Mouse (Mus musculus) midbrain, embryonic 13.5 days (tissue): ENCODE results near the gene Triobp. TPM values are rescaled to one million over a fixed set of nuclear protein-coding genes. Genes with fewer than 3 reads are reported as not detected.
"Not testable (repeated sequence)": the region's sequence is repeated elsewhere in the genome, so short reads cannot be mapped to it uniquely, and the experiment has no call there.

Source experiments
- ATAC-seq: fragments of 200-750 bp; cut with Nextera tagmentation; 2 replicates; pipeline ENCODE4 v1.8.0; 2017; ENCODE audit warnings: mild to moderate bottlenecking, moderate TSS enrichment, moderate library complexity
- H3K27ac ChIP-seq: fragments of 300-500 bp; sonication (generic); 2 replicates; pipeline ENCODE4 v1.5.1; 2015; ENCODE audit warnings: inconsistent platforms, mild to moderate bottlenecking, moderate library complexity
- H3K27me3 ChIP-seq: fragments of 300-500 bp; sonication (generic); 2 replicates; pipeline ENCODE4 v1.6.1; 2015; ENCODE audit warnings: mild to moderate bottlenecking, inconsistent platforms
- H3K36me3 ChIP-seq: fragments of 300-500 bp; sonication (generic); 2 replicates; pipeline ENCODE4 v1.6.1; 2015; ENCODE audit warnings: mild to moderate bottlenecking, inconsistent platforms
- H3K4me1 ChIP-seq: fragments of 300-500 bp; sonication (generic); replicated peaks from 2 replicates; pipeline ENCODE4 v1.6.1; 2015; ENCODE audit warnings: inconsistent platforms
- H3K4me2 ChIP-seq: fragments of 300-500 bp; sonication (generic); replicated peaks from 2 replicates; pipeline ENCODE4 v1.6.1; 2015; ENCODE audit warnings: moderate library complexity, mild to moderate bottlenecking, inconsistent platforms
- H3K4me3 ChIP-seq: fragments of 300-500 bp; sonication (generic); replicated peaks from 2 replicates; pipeline ENCODE4 v1.5.1; 2015; ENCODE audit warnings: mild to moderate bottlenecking, inconsistent platforms
- H3K9ac ChIP-seq: fragments of 300-500 bp; sonication (generic); replicated peaks from 2 replicates; pipeline ENCODE4 v1.6.1; 2015; ENCODE audit warnings: mild to moderate bottlenecking, inconsistent platforms
- H3K9me3 ChIP-seq: fragments of 300-500 bp; sonication (generic); 2 replicates; pipeline ENCODE4 v1.6.1; 2016; ENCODE audit warnings: mild to moderate bottlenecking, inconsistent platforms
- WGBS: fragments of 180-500 bp; shearing (Covaris S2); methylation state at CpG from one replicate; pipeline ENCODE4 v1.1.7; 2015; 5-methylcytosine and 5-hydroxymethylcytosine counted together
- polyA plus RNA-seq: library from polyadenylated mRNA; unstranded; fragments of >200 nt; fragmentation: Nextera tagmentation; extraction: Ambion mirVana; gene quantifications from 2 replicates; pipeline ENCODE4 v1.2.1, GENCODE M21; 2015

Triobp gene
- polyA plus RNA-seq, 1 experiment from 2014 or later: 42.6 TPM

DNA sequence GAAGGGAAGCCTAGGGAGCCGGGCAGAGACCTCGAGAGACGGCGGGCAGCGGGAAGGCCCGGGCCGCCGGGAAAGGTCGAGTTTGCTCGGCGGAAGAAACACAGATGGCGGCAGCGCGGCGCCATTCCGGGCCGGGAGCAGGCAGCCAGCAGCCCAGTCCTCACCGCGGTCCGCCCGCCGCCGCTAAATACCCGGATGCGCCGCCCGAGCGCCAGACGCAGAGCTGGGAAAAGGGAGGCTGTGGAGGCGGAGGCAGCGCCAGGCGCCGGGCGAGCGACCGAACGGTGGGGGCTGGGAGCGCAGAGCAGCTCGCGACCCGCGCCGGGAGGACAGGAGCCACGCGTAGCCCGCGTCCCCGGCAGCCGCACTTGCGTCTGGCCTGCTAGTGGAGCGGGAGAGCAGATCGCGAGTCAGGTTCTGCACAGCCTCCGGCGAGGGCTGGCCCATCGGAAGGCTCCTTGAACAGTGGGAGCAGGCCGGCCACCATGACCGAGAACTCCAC, 80.8 kb downstream of the Triobp start, which contains the start of gene H1f0:
Gene H1f0 (plus strand): TSS at position 214 of the 502 bp plus-strand sequence.
- peak within 1 kb of the TSS; percentile 60 for H3K4me3 ChIP-seq
- ATAC-seq: peak; percentile 80
- H3K9ac ChIP-seq: peak within 1 kb of the TSS; percentile 99
- peak within 1 kb of the TSS; percentile 96 for H3K27ac ChIP-seq
- no peaks in the 10 kb centered on the region for H3K36me3 ChIP-seq
- 1% methylated on average over 58 of the region's 58 CpGs for WGBS
- H3K9me3 ChIP-seq: no peaks in the 10 kb centered on the region
- peaks cover 62% of the 10 kb centered on the region for H3K4me1 ChIP-seq
- peaks cover 8% of the 10 kb centered on the region; the same call in 1 of the 2 replicates for H3K27me3 ChIP-seq
- H3K4me2 ChIP-seq: peak within 1 kb of the TSS; percentile 99

DNA sequence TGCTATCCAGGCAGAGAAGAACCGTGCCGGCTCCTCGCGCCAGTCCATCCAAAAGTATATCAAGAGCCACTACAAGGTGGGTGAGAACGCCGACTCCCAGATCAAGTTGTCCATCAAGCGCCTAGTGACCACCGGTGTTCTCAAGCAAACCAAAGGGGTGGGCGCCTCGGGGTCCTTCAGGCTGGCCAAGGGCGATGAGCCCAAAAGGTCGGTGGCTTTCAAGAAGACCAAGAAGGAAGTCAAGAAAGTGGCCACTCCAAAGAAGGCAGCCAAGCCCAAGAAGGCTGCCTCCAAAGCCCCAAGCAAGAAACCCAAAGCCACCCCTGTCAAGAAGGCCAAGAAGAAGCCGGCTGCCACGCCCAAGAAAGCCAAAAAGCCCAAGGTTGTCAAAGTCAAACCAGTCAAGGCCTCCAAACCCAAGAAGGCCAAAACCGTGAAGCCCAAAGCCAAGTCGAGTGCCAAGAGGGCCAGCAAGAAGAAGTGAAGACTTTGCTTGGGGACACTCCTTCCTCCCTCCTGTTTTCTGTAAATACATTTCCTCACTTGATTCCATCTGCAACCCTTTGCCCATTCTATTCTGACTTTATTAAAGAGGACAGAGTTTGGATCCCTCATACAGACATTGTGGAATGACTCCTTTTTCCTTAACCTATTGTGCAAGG, 81.4 kb downstream of the Triobp start:
- Histone ChIP-seq H3K4me1 (peaks cover 62% of the 10 kb centered on the region), H3K36me3 (no peaks in the 10 kb centered on the region), H3K27ac (peak overlapping the region; percentile 96), H3K27me3 (peaks cover 6% of the 10 kb centered on the region; the same call in 1 of the 2 replicates), H3K9me3 (no peaks in the 10 kb centered on the region), H3K4me3 (peak overlapping the region; percentile 60), H3K4me2 (peak overlapping the region; percentile 99), H3K9ac (peak overlapping the region; percentile 99)
- no peak for ATAC-seq
- WGBS: 23% methylated on average over 16 of the region's 16 CpGs

DNA sequence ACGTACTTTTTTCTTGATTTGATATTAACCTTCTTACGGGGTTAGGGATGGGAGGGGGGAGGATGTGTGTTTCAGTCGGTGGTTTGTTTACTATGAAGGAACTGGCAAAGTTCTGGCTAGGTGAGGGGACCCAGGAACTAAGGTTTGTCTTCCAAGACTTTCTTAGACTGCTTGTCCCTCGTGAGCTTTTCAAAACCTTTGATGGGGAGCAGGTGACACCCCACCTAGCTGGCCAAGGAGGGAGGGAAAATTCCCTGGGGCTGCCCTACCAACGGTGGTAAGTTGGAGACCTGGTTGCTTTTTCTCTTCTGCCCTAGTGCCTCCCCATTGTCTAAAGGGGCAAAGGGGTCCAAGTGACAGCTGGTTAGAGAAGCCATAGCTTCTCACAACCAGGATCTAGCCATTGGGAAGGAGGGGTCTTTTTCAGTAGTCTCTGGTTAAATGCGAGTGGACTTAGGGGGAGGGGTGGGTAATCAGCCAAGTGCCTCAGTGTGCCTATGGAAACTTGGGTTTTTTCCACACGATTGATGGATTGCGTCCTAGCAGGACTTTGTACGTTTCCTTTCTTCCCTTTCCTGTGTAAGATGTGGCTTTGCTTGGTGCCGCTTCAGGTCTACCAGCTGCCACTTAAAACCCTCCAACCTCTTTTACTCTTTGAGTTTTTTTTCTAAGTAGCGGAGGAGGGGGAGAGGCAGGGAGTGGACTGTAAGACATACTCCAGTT, 82.2 kb downstream of the Triobp start:
- Histone ChIP-seq H3K9me3 (no peaks in the 10 kb centered on the region), H3K9ac (peak overlapping the region; percentile 99), H3K27me3 (peaks cover 5% of the 10 kb centered on the region; the same call in 1 of the 2 replicates), H3K4me1 (peaks cover 62% of the 10 kb centered on the region), H3K27ac (peak overlapping the region; percentile 73; the same call in 1 of the 2 replicates), H3K36me3 (no peaks in the 10 kb centered on the region), H3K4me3 (peak overlapping the region; percentile 60), H3K4me2 (peak overlapping the region; percentile 99)
- 11% methylated on average over 11 of the region's 11 CpGs for WGBS
- ATAC-seq: no peak

DNA sequence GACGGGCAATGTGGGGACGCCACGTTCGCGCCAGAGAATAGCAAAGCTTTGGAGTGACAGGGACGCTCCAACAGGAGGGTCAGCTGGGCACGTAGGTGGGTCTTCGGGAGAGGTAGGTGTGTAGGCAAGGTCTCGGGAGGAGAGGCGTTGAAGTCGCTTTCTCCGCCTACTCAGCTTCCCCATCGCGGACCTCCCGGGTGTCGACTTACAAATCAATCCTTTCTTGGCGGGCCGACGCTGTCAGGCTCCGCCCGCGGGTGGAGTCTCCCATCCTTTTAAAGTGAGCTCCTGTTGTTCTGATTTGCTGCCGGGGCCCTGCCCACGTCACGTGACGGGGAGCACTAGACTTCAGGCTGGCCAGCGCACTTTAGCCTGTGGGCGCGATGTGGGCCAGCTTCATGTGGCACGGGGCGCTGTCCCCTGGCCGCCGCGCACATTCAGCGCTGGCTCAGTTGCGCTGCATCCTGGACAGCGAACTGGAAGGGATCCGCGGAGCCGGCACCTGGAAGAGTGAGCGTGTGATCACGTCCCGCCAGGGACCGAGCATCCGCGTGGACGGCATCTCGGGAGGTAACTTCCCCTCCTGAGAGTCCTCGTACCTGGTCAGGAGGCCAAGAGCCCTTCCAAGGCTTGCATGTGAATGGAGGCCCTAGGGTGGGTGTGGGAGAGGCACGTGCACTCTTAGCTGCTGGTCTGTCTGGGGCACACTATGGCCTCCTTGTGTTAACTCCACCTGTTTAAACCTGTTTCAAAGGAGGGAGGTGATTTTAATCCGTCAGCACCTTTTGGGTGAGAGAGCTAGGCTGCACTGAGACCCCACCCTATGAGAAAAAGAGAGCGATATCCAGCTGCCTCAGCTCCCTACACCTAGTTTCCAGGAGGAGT, 83.3 kb downstream of the Triobp start:
- Histone ChIP-seq H3K9me3 (no peaks in the 10 kb centered on the region), H3K27ac (peak overlapping the region; percentile 73; the same call in 1 of the 2 replicates), H3K27me3 (peaks cover 3% of the 10 kb centered on the region; the same call in 1 of the 2 replicates), H3K9ac (peak overlapping the region; percentile 99), H3K4me1 (peaks cover 54% of the 10 kb centered on the region), H3K36me3 (no peaks in the 10 kb centered on the region), H3K4me2 (peak overlapping the region; percentile 99), H3K4me3 (peak overlapping the region; percentile 60)
- under 1% methylated on average over 52 of the region's 52 CpGs for WGBS
- peak; percentile 82 for ATAC-seq

DNA sequence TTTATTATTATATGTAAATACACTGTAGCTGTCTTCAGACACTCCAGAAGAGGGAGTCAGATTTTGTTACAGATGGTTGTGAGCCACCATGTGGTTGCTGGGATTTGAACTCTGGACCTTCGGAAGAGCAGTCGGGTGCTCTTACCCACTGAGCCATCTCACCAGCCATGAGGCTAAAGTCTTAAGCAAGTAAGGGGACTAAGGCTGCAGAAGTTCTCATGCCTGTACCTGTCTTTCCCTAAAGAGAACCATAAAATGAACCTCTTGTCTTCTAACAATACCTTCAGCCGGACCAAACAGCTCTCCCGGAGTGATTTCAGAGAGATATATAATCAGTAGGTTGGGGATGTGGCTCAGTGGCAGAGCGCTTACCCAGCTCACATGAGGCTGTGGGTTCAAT, 84.4 kb downstream of the Triobp start:
- not testable (repeated sequence) for H3K9ac ChIP-seq, ATAC-seq, H3K4me3 ChIP-seq, H3K36me3 ChIP-seq, H3K9me3 ChIP-seq, H3K27me3 ChIP-seq, H3K27ac ChIP-seq
- Histone ChIP-seq H3K4me2 (peak overlapping the region; percentile 17; the same call in 1 of the 2 replicates), H3K4me1 (peaks cover 44% of the 10 kb centered on the region)
- WGBS: 87% methylated on average over 5 of the region's 5 CpGs

DNA sequence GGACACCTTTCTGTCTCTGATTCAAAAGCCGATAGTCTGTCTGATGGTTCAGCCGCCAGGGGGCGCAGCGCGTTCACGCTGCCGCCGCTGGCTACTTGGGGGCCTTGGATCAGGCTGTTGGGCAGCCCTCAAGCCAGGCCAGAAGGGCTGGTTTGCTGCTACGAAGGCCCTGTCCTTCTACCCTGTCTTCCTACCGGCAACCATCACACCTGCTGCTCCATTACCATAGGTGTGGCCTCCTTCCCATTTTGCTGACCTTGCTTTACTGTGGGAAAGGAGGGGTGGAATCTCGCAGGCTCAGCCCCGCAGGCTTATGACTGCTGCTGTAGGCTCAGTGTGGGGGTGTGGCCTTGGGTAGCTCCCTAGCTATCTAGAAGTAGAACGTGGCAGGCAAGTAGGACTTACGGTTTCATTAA, 90.4 kb downstream of the Triobp start:
- Histone ChIP-seq H3K36me3 (peaks cover 10% of the 10 kb centered on the region), H3K4me3 (no peak overlapping the region), H3K4me2 (peak overlapping the region; percentile 22; the same call in 1 of the 2 replicates), H3K27ac (no peak overlapping the region; the same call in 1 of the 2 replicates), H3K9me3 (no peaks in the 10 kb centered on the region), H3K9ac (no peak overlapping the region), H3K27me3 (peaks cover 38% of the 10 kb centered on the region), H3K4me1 (peaks cover 30% of the 10 kb centered on the region)
- 14% methylated on average over 14 of the region's 14 CpGs for WGBS
- peak; percentile 21; the same call in 1 of the 2 replicates for ATAC-seq

DNA sequence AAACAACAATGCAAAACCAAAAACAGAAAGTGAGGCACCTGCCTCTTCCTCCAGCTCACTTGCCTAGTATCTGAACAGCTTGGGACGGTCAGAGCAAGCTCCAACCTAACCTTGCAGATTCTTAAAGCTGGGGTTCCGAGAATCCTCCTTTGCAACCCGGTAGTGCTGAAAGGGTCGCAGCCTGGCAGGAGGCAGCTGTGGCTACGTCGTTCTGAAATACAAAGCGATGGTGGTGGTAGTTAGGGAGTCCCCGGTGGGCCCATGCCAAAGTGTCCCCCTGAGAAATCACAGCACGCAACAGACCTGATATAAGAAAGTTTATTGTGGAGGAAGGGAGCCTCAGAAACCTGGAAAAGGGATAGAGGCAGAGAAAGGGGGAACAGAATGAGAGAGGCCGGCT, 90.8 kb downstream of the Triobp start:
- ATAC-seq: no peak
- WGBS: 72% methylated on average over 10 of the region's 10 CpGs
- Histone ChIP-seq H3K27ac (no peak overlapping the region; the same call in 1 of the 2 replicates), H3K4me1 (peaks cover 35% of the 10 kb centered on the region), H3K36me3 (peaks cover 10% of the 10 kb centered on the region), H3K9me3 (no peaks in the 10 kb centered on the region), H3K9ac (no peak overlapping the region), H3K27me3 (peaks cover 42% of the 10 kb centered on the region), H3K4me3 (no peak overlapping the region), H3K4me2 (no peak overlapping the region)

DNA sequence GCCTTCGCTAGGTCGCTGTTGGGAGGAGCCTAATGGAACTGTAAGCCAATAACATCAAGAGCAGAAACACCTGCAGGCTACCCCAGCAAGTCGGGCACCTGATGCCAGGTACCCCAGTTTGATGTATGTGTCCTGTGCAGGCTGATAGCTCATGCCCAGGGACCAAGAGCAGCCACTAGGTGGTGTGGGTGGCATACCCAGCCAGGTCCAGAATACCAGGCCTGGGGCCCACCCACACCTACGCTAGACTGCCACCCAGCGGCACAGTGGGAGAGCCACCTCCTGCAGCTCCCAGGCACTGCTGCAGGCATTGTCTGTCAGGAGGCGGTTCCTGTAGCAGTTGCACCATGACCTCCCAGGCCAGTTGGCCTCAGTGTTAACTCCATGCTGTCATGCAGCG, 91.3 kb downstream of the Triobp start:
- WGBS: 24% methylated on average over 7 of the region's 7 CpGs
- ATAC-seq: peak; percentile 48
- no peak overlapping the region for H3K27ac ChIP-seq
- no peak overlapping the region for H3K4me3 ChIP-seq
- no peak overlapping the region for H3K4me2 ChIP-seq
- no peaks in the 10 kb centered on the region for H3K9me3 ChIP-seq
- H3K36me3 ChIP-seq: peaks cover 10% of the 10 kb centered on the region
- H3K4me1 ChIP-seq: peaks cover 35% of the 10 kb centered on the region
- H3K9ac ChIP-seq: no peak overlapping the region
- H3K27me3 ChIP-seq: peaks cover 47% of the 10 kb centered on the region

DNA sequence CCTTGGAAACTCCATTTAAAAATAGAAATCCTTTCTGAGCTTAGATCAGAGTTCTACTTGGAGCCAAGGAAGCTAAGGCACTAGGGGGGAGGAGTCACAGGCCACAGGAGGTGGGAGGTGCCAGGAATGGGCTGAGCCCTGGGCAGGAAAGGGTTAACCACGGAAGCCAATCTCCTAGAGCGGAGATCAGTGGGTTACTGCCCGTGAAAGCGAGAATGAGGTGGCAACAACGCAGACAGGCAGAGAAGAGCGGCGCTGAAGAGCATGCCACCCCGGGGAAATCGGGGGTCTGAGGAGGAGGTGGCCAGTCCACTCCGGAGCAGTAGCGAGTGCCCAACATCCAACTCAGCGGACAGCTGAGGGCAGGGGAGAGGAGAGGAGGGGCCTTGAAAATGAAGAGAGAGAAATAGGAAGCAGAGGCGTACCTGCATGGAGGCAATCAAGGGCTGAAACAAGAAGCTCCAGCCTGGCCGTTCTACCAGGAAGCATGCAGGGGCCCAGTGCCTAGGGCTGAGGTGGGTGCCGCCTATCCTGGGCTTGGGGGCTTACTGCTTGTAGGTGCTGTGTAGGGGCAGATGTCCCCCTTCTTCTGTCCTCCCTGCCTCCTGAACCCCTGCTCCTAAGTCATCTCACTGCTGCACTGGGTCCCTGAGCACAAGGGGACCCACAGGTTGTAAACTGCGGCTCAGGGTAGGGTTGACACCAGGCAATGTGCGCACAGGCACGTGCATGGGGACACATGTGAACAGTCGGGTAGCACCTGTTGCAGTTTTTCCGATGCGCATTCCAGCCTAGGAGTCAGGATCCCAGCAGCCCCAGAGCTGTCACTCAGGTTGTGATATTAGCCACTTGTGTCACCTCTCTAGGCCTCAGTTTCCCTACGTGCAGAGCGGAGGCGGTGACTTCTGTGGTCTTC, 93.2 kb downstream of the Triobp start:
- peaks cover 10% of the 10 kb centered on the region for H3K36me3 ChIP-seq
- H3K4me3 ChIP-seq: peak overlapping the region; percentile 26
- ATAC-seq: no peak
- H3K4me1 ChIP-seq: peaks cover 44% of the 10 kb centered on the region
- H3K27me3 ChIP-seq: peaks cover 56% of the 10 kb centered on the region
- WGBS: 24% methylated on average over 24 of the region's 24 CpGs
- peak overlapping the region; percentile 40 for H3K9ac ChIP-seq
- H3K4me2 ChIP-seq: peak overlapping the region; percentile 53
- no peak overlapping the region for H3K27ac ChIP-seq
- no peaks in the 10 kb centered on the region for H3K9me3 ChIP-seq

DNA sequence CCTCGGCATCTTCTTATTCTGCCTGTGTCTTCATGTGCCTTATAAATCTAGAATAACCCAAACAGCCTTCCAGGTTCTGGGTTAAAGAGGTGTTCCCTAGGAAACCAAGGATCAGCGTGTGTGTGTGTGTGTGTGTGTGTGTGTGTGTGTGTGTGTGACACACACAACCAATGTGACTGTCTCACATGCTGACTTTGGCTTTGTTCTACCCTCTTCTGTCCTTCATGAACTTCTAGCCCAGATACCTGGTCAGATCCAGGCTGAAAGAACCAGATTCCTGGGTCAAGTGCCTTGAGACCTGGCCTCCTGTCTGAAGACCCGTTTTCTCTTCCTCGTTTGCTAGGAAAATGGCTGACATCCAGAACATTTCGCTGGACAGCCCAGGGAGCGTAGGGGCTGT, 94.1 kb downstream of the Triobp start, which contains the start of gene Galr3:
Gene Galr3 (plus strand): TSS at position 301 of the 400 bp plus-strand sequence.
- Histone ChIP-seq H3K4me2 (peak within 1 kb of the TSS; percentile 81), H3K4me3 (peak within 1 kb of the TSS; percentile 53), H3K9me3 (no peaks in the 10 kb centered on the region), H3K9ac (peak within 1 kb of the TSS; percentile 60), H3K36me3 (peaks cover 8% of the 10 kb centered on the region), H3K4me1 (peaks cover 44% of the 10 kb centered on the region), H3K27ac (0 out of 2 replicates have a peak within 1 kb of the TSS, but pooled peaks have one; percentile 17), H3K27me3 (peaks cover 56% of the 10 kb centered on the region)
- WGBS: 76% methylated on average over 6 of the region's 6 CpGs
- no peak for ATAC-seq
